Mouse (Mus musculus) limb, embryonic 10.5 days (tissue): ENCODE results near the gene Slc46a2. TPM values are rescaled to one million over a fixed set of nuclear protein-coding genes. Genes with fewer than 3 reads are reported as not detected.

Experiments used
- DNase-seq: peaks from one replicate; pipeline ENCODE4 v3.0.0-alpha.2; 2017; ENCODE audit warnings: low spot score
- H3K27ac ChIP-seq: fragments of 300-500 bp; sonication (generic); 2 replicates; pipeline ENCODE4 v1.5.1; 2016; ENCODE audit warnings: mild to moderate bottlenecking
- H3K27me3 ChIP-seq: fragments of 300-500 bp; sonication (generic); 2 replicates; pipeline ENCODE4 v1.6.1; 2016; ENCODE audit warnings: low read depth, mild to moderate bottlenecking; ENCODE audit not compliant: poor library complexity, severe bottlenecking
- H3K36me3 ChIP-seq: fragments of 300-500 bp; sonication (generic); 2 replicates; pipeline ENCODE4 v1.6.1; 2016; ENCODE audit warnings: mild to moderate bottlenecking, moderate library complexity
- H3K4me1 ChIP-seq: fragments of 300-500 bp; sonication (generic); 2 replicates; pipeline ENCODE4 v1.6.1; 2016
- H3K4me3 ChIP-seq: fragments of 300-500 bp; sonication (generic); 2 replicates; pipeline ENCODE4 v1.5.1; 2016; ENCODE audit warnings: mild to moderate bottlenecking, moderate library complexity
- H3K9me3 ChIP-seq: fragments of 300-500 bp; sonication (generic); replicated peaks from 2 replicates; pipeline ENCODE4 v1.6.1; 2016; ENCODE audit warnings: mild to moderate bottlenecking
- WGBS: fragments of 180-500 bp; shearing (Covaris S2); methylation state at CpG from one replicate; pipeline ENCODE4 v1.1.7; 2016; 5-methylcytosine and 5-hydroxymethylcytosine counted together
- polyA plus RNA-seq: library from polyadenylated mRNA; unstranded; fragments of >200 nt; fragmentation: Nextera tagmentation; extraction: Ambion mirVana; gene quantifications from 2 replicates; pipeline ENCODE4 v1.2.1, GENCODE M21; 2016

Gene Slc46a2
- polyA plus RNA-seq, 1 experiment from 2014 or later, result not detected

- no peaks in the 10 kb centered on the region for H3K9me3 ChIP-seq
- H3K4me1 ChIP-seq, result no peaks in the 10 kb centered on the region
- no peaks in the 10 kb centered on the region for H3K27me3 ChIP-seq
- no peak for DNase-seq
- H3K27ac ChIP-seq, result no peak overlapping the region
- no peaks in the 10 kb centered on the region for H3K36me3 ChIP-seq
- WGBS, result 67% methylated on average over 6 of the region's 6 CpGs
- no peak overlapping the region for H3K4me3 ChIP-seq
Observed at GRCm38 (mm10) chr4:59902547-59902946, 12.3 kb downstream of the Slc46a2 start.

DNA sequence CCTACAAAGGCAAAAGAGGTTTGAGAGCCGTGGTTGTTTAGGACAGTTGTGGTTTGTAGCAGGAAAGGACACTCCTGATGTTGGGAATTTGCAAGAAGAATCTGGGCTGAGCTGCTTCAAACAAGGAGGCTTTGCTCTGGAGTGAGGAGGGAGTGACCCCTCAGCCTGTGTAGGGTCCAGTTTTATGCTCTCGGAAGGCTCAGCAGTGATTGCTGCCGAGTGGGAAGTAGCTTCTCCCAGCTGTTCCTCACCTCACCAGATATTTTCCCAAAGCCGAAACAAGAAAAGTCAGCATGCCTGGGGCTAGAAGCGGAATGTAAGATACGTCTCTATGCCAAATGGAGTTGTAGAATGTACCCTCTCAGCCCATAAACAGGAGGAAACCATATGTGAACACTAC lies 13.0 kb downstream of the Slc46a2 start:
- no peak for DNase-seq
- no peaks in the 10 kb centered on the region for H3K9me3 ChIP-seq
- H3K4me3 ChIP-seq, result no peak overlapping the region
- no peaks in the 10 kb centered on the region for H3K27me3 ChIP-seq
- 86% methylated on average over 6 of the region's 6 CpGs for WGBS
- H3K36me3 ChIP-seq, result no peaks in the 10 kb centered on the region
- H3K27ac ChIP-seq, result no peak overlapping the region
- no peaks in the 10 kb centered on the region for H3K4me1 ChIP-seq

DNA sequence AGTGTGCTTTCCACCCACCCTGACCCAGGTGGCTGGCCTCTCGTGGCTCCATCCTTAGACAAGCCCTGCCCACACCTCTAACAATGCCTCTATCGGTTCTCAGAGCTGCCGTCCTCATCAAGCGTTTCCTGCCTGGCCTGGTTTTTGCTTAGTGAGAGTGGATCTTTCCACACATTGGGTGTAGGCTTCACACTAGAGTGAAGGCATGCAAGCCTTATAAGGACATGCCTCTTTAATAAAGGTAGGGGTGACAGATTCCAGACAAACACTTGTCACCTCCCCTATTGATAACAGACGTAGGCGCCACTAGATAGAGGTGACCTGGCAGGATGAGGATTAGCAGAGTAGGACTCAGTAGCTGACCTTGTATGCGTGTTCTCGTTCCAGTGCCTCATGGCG lies 16.3 kb downstream of the Slc46a2 start:
- no peaks in the 10 kb centered on the region for H3K27me3 ChIP-seq
- H3K27ac ChIP-seq, result no peak overlapping the region
- H3K9me3 ChIP-seq, result no peaks in the 10 kb centered on the region
- H3K4me3 ChIP-seq, result no peak overlapping the region
- H3K36me3 ChIP-seq, result peaks cover 7% of the 10 kb centered on the region; the same call in 1 of the 2 replicates
- no peaks in the 10 kb centered on the region for H3K4me1 ChIP-seq
- DNase-seq, result no peak
- 84% methylated on average over 9 of the region's 9 CpGs for WGBS

- DNase-seq, result no peak
- H3K36me3 ChIP-seq, result peaks cover 7% of the 10 kb centered on the region; the same call in 1 of the 2 replicates
- 87% methylated on average over 12 of the region's 12 CpGs for WGBS
- no peak overlapping the region for H3K4me3 ChIP-seq
- no peaks in the 10 kb centered on the region for H3K27me3 ChIP-seq
- no peak overlapping the region for H3K27ac ChIP-seq
- H3K4me1 ChIP-seq, result no peaks in the 10 kb centered on the region
- no peaks in the 10 kb centered on the region for H3K9me3 ChIP-seq
Observed at GRCm38 (mm10) chr4:59897814-59898520, 16.9 kb downstream of the Slc46a2 start.

GRCm38 (mm10) chr4:59896000-59896399 lies 18.9 kb downstream of the Slc46a2 start:
- Histone ChIP-seq H3K9me3 (no peaks in the 10 kb centered on the region), H3K27me3 (no peaks in the 10 kb centered on the region), H3K4me3 (no peak overlapping the region), H3K36me3 (peaks cover 7% of the 10 kb centered on the region; the same call in 1 of the 2 replicates), H3K4me1 (no peaks in the 10 kb centered on the region), H3K27ac (no peak overlapping the region)
- no peak for DNase-seq
- 73% methylated on average over 5 of the region's 5 CpGs for WGBS

DNA sequence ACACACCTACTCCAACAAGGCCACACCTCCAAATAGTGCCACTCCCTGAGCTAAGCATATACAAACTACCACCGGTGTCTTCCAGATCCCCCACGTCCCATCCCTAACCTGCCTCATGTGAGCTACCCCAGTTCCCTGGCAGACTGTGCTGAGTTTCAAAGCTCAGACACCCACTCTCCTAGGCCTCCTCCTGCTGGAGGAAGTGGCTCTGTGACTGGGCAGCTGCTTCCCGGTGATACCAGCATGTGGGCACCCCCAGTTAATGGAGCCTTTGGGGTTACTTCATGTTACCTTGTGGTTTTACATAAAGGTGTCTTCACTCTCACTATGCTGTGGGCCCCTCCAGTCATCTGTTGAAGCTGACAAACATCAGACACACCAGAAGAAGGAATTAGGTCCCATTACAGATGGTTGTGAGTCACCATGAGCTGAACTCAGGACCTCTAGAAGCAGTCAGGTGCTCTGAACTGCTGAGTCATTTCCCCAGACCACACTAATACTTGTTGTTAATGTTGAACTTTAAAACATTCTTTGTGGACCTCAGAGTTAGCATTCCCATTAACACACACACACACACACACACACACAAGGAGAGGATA lies 19.8 kb downstream of the Slc46a2 start:
- Histone ChIP-seq H3K27me3 (no peaks in the 10 kb centered on the region), H3K4me1 (no peaks in the 10 kb centered on the region), H3K9me3 (no peaks in the 10 kb centered on the region), H3K36me3 (peaks cover 7% of the 10 kb centered on the region; the same call in 1 of the 2 replicates), H3K4me3 (no peak overlapping the region), H3K27ac (no peak overlapping the region)
- no peak for DNase-seq
- WGBS, result 94% methylated on average over 3 of the region's 3 CpGs

- WGBS, result 93% methylated on average over 8 of the region's 8 CpGs
- Histone ChIP-seq H3K9me3 (no peaks in the 10 kb centered on the region), H3K4me3 (no peak overlapping the region), H3K27ac (no peak overlapping the region), H3K4me1 (no peaks in the 10 kb centered on the region), H3K27me3 (no peaks in the 10 kb centered on the region), H3K36me3 (peaks cover 7% of the 10 kb centered on the region; the same call in 1 of the 2 replicates)
- no peak for DNase-seq
Observed at GRCm38 (mm10) chr4:59894415-59894814, 20.4 kb downstream of the Slc46a2 start.

GRCm38 (mm10) chr4:59892731-59893130 lies 22.1 kb downstream of the Slc46a2 start:
- no peak overlapping the region for H3K27ac ChIP-seq
- WGBS, result 85% methylated on average over 5 of the region's 5 CpGs
- H3K36me3 ChIP-seq, result peaks cover 7% of the 10 kb centered on the region; the same call in 1 of the 2 replicates
- no peaks in the 10 kb centered on the region for H3K4me1 ChIP-seq
- H3K4me3 ChIP-seq, result no peak overlapping the region
- DNase-seq, result no peak
- H3K9me3 ChIP-seq, result no peaks in the 10 kb centered on the region
- H3K27me3 ChIP-seq, result no peaks in the 10 kb centered on the region

- WGBS, result 93% methylated on average over 10 of the region's 10 CpGs
- Histone ChIP-seq H3K27ac (no peak overlapping the region), H3K9me3 (no peaks in the 10 kb centered on the region)
Observed at GRCm38 (mm10) chr4:59891723-59892416, 23.0 kb downstream of the Slc46a2 start.

GRCm38 (mm10) chr4:59890086-59890600 lies 24.7 kb downstream of the Slc46a2 start:
- no peaks in the 10 kb centered on the region for H3K27me3 ChIP-seq
- WGBS, result 87% methylated on average over 6 of the region's 6 CpGs
- H3K4me1 ChIP-seq, result no peaks in the 10 kb centered on the region
- DNase-seq, result no peak
- peaks cover 10% of the 10 kb centered on the region for H3K36me3 ChIP-seq
- no peaks in the 10 kb centered on the region for H3K9me3 ChIP-seq
- no peak overlapping the region for H3K4me3 ChIP-seq
- H3K27ac ChIP-seq, result no peak overlapping the region

More at GRCm38 (mm10) chr4:59891723-59892416, 23.0 kb downstream of the Slc46a2 start:
- no peak for DNase-seq
- Histone ChIP-seq H3K4me1 (no peaks in the 10 kb centered on the region), H3K27me3 (no peaks in the 10 kb centered on the region), H3K4me3 (no peak overlapping the region), H3K36me3 (peaks cover 7% of the 10 kb centered on the region; the same call in 1 of the 2 replicates)

DNA sequence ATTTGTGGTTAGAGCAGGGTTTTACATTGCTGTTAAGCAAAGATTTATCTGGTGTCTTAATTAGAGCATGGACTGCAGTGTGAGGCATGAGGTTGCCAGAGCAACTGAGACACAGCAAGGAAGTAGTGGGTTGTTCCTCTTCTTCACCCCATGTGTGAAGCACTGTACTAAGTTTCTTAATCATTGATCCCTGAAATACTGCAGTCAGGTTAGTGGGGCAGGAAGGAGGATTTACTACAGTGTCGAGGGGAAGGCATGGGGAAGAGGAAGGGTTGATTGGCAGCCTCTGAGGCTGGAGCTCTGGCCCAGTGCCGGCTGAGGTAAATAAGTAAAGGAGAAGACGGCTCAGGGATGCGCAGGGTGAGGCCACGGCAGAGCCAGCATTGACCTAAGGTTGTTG lies 26.8 kb downstream of the Slc46a2 start:
- H3K27me3 ChIP-seq, result no peaks in the 10 kb centered on the region
- WGBS, result 86% methylated on average over 5 of the region's 5 CpGs
- no peak for DNase-seq
- H3K27ac ChIP-seq, result no peak overlapping the region
- no peaks in the 10 kb centered on the region for H3K4me1 ChIP-seq
- H3K9me3 ChIP-seq, result no peaks in the 10 kb centered on the region
- peaks cover 4% of the 10 kb centered on the region for H3K36me3 ChIP-seq
- H3K4me3 ChIP-seq, result no peak overlapping the region

DNA sequence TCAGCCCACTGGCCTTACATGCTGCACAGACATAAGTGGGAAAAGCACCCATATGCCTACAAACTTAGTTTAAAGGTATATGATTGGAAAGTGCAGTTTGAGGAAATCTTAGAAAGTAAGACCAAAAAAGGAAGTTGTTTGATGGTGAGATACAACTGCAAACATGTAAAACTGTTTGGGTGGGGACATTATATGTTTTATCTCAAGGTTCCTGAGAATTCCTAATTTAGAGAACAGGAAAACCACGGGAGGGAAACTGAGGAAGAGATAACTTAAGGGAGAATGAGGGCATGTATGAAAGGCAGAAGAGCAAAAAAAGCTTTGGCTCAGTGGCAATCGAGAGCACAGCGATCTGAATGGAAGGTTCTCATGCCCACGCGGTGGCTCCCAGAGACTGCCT lies 27.8 kb downstream of the Slc46a2 start:
- Histone ChIP-seq H3K4me1 (no peaks in the 10 kb centered on the region), H3K27ac (no peak overlapping the region), H3K9me3 (no peaks in the 10 kb centered on the region), H3K36me3 (peaks cover 10% of the 10 kb centered on the region), H3K4me3 (no peak overlapping the region), H3K27me3 (no peaks in the 10 kb centered on the region)
- 96% methylated on average over 5 of the region's 5 CpGs for WGBS
- DNase-seq, result no peak

GRCm38 (mm10) chr4:59886281-59886680 lies 28.6 kb downstream of the Slc46a2 start:
- Histone ChIP-seq H3K27me3 (no peaks in the 10 kb centered on the region), H3K4me1 (no peaks in the 10 kb centered on the region), H3K36me3 (peaks cover 10% of the 10 kb centered on the region), H3K4me3 (no peak overlapping the region), H3K9me3 (no peaks in the 10 kb centered on the region), H3K27ac (no peak overlapping the region)
- no peak for DNase-seq
- WGBS, result 93% methylated on average over 6 of the region's 6 CpGs
